Mouse (Mus musculus): ENCODE measurements at regions not wholly inside any gene's neighbourhood (a gene's known extent, or its start where the extent isn't known, plus 50 kb on each side); places are given as distances from the start of the nearest gene placed in this dataset.
"Not testable (repeated sequence)": the region's sequence is repeated elsewhere in the genome, so short reads cannot be mapped to it uniquely, and the experiment has no call there.

DNA sequence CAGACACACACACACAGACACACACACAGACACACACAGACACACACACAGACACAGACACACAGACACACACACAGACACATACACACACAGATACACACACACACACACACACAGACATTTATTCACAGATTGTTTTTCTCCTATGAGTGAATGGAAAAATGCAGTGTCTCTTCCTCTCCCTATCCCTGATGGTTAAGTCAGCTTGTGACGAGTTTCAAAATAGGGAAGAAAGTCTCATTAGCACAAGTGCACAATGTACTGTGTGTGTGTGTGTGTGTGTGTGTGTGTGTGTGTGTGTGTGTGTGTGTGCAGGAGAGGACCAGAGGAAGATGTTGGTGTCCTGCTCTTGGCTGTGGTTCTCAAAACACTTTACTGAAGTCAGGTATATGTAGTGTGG, 140.3 kb upstream of the 1700056E22Rik start:
- TF ChIP-seq CTCF (conservative IDR thresholded peaks at IDR 0.05; ENCODE audit: low read length); NANOG (IDR thresholded peaks at IDR 0.05; ENCODE audit: borderline replicate concordance, low read length); POU5F1 (IDR thresholded peaks at IDR 0.05; ENCODE audit: borderline replicate concordance, low read length): not testable (repeated sequence)
